Mouse (Mus musculus): ENCODE measurements around the gene Fam131b.

GRCm38 (mm10) chr6:42354076-42355019 is 29.9 kb upstream of the Fam131b start:
- TF ChIP-seq CTCF (conservative IDR thresholded peaks at IDR 0.05; ENCODE audit: low read length) (no peak), NANOG (IDR thresholded peaks at IDR 0.05; ENCODE audit: borderline replicate concordance, low read length) (no peak), POU5F1 (IDR thresholded peaks at IDR 0.05; ENCODE audit: borderline replicate concordance, low read length) (no peak)

Measured in E14TG2a.4 (cell line).